Mouse (Mus musculus) adrenal gland, postnatal 25 days (tissue): Measurements from ENCODE around the gene Ptbp1. TPM values are rescaled to one million over a fixed set of nuclear protein-coding genes. Genes with fewer than 3 reads are reported as not detected.

ENCODE experiments used
- microRNA-seq, 2 experiments: library from miRNA; unstranded; fragments of <30 nt; microRNA quantifications; one replicate each; pipeline ENCODE4 v1.2.0; 2021
- total RNA-seq: library from RNA; stranded (reverse); gene quantifications from 2 replicates; pipeline ENCODE4 v1.2.3, GENCODE M21; 2021

The Ptbp1 gene
- total RNA-seq, 1 experiment from 2014 or later = 249 TPM

Small RNA genes within 50 kb of the gene (microRNA-seq; reads per million reads assigned to microRNA genes)
- gene Mir6910 = 0 reads per million in 2 experiments

Other genes starting within 250 kb of the Ptbp1 start
- 0.09 TPM in 1 of 2 replicates, not detected in the other for gene C2cd4c, start 240.4 kb upstream of the Ptbp1 start, total RNA-seq
- 3.5 and 4.4 TPM in 2 replicates for gene Shc2, start 216.5 kb upstream of the Ptbp1 start, total RNA-seq
- gene Odf3l2, start 208.7 kb upstream of the Ptbp1 start, total RNA-seq = not detected in 2 replicates
- not detected in 2 replicates for gene Madcam1, start 189.9 kb upstream of the Ptbp1 start, total RNA-seq
- gene Tpgs1, start 185.1 kb upstream of the Ptbp1 start, total RNA-seq = 35.0 and 36.5 TPM in 2 replicates
- gene Cdc34, start 172.2 kb upstream of the Ptbp1 start, total RNA-seq = 78.6 and 89.8 TPM in 2 replicates
- 1.2 and 1.6 TPM in 2 replicates for gene Gzmm, start 165.4 kb upstream of the Ptbp1 start, total RNA-seq
- 522 and 531 TPM in 2 replicates for gene Bsg, start 149.9 kb upstream of the Ptbp1 start, total RNA-seq
- 5.4 and 7.7 TPM in 2 replicates for gene Hcn2, start 137.8 kb upstream of the Ptbp1 start, total RNA-seq
- gene Polrmt, start 107.8 kb upstream of the Ptbp1 start, total RNA-seq = 70.4 and 74.1 TPM in 2 replicates
- not detected in 2 replicates for gene Fgf22, start 99.4 kb upstream of the Ptbp1 start, total RNA-seq
- gene Rnf126, start 87.5 kb upstream of the Ptbp1 start, total RNA-seq = 59.5 and 63.8 TPM in 2 replicates
- 8.5 and 10.6 TPM in 2 replicates for gene Fstl3, start 77.2 kb upstream of the Ptbp1 start, total RNA-seq
- gene Prss57, start 63.5 kb upstream of the Ptbp1 start, total RNA-seq = not detected in 2 replicates
- 57.1 and 99.3 TPM in 2 replicates for gene Palm, start 60.9 kb upstream of the Ptbp1 start, total RNA-seq
- 0.64 and 1.00 TPM in 2 replicates for gene Misp, start 33.4 kb upstream of the Ptbp1 start, total RNA-seq
- not detected in 2 replicates for gene Prtn3, start 20.0 kb downstream of the Ptbp1 start, total RNA-seq
- 0.49 and 1.2 TPM in 2 replicates for gene Plppr3, start 20.2 kb downstream of the Ptbp1 start, total RNA-seq
- gene Elane, start 31.8 kb downstream of the Ptbp1 start, total RNA-seq = not detected in 2 replicates
- gene Cfd, start 36.4 kb downstream of the Ptbp1 start, total RNA-seq = 420 and 469 TPM in 2 replicates
- gene Med16, start 54.5 kb downstream of the Ptbp1 start, total RNA-seq = 36.0 and 49.2 TPM in 2 replicates
- gene Gm26602, start 56.4 kb downstream of the Ptbp1 start, total RNA-seq = not detected in 2 replicates
- gene Kiss1r, start 62.5 kb downstream of the Ptbp1 start, total RNA-seq = 1.1 and 2.3 TPM in 2 replicates
- 85.5 and 98.9 TPM in 2 replicates for gene R3hdm4, start 66.8 kb downstream of the Ptbp1 start, total RNA-seq
- 5.2 and 5.8 TPM in 2 replicates for gene Arid3a, start 72.6 kb downstream of the Ptbp1 start, total RNA-seq
- gene Wdr18, start 105.7 kb downstream of the Ptbp1 start, total RNA-seq = 32.4 and 35.5 TPM in 2 replicates
- gene Grin3b, start 116.3 kb downstream of the Ptbp1 start, total RNA-seq = 0.12 TPM in 1 of 2 replicates, not detected in the other
- 159 and 161 TPM in 2 replicates for gene Tmem259, start 129.9 kb downstream of the Ptbp1 start, total RNA-seq
- gene Cnn2, start 134.2 kb downstream of the Ptbp1 start, total RNA-seq = 28.3 and 29.8 TPM in 2 replicates
- 24.2 and 29.1 TPM in 2 replicates for gene Abca7, start 142.1 kb downstream of the Ptbp1 start, total RNA-seq
- gene Arhgap45, start 162.2 kb downstream of the Ptbp1 start, total RNA-seq = 3.7 and 4.3 TPM in 2 replicates
- gene Polr2e, start 185.4 kb downstream of the Ptbp1 start, total RNA-seq = 84.3 and 101 TPM in 2 replicates
- gene Gpx4, start 192.7 kb downstream of the Ptbp1 start, total RNA-seq = 977 and 1,201 TPM in 2 replicates